8 mouse cellular contexts compared by ENCODE assay signal in the genomic region with DNA sequence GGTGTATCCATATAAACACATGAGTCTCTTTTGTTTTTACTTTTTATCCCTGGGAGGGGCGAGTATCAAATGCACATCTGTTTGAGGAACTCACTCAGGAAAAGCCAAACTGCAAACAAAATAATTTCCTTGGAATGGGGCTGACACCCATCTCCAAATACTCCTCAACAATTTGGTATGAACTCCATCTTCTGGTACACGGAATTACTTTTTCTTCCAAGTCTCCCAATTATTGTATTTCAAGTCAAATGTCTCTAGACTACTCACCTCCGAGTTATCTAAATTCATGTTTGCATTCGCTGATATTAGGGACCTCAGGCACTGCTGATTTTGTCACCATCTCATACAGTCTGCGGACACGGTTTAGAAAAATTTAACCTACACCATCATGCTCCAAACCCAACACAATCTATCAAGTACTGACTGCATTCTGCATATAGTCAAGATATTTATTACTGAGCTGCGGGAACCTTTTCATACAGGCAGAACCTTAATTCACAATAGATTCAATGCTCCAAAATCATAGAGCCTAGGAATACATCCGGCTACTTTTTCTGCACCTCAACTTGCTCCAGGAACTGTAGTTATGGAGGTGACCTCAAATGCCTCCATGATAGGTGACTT. TPM values are rescaled to one million over a fixed set of nuclear protein-coding genes. Genes with fewer than 3 reads are reported as not detected.
A peak's percentile ranks its signal among the peaks of the same experiment; 100 is the strongest.
DNase-seq lines count a peak whose midpoint lies in the region; ATAC-seq lines count a peak whose summit lies in the region.

No protein-coding gene starts in this region.

- WGBS in kidney, embryonic 16.5 days: 20% methylated on average over 8 of the region's 8 CpGs
- 28% methylated on average over 8 of the region's 8 CpGs for WGBS in hindbrain, embryonic 15.5 days
- WGBS in midbrain, embryonic 16.5 days: 31% methylated on average over 8 of the region's 8 CpGs

- no peaks in the 10 kb centered on the region for H3K9me3 ChIP-seq in kidney, embryonic 16.5 days (ENCODE audit: low read length)
- no peaks in the 10 kb centered on the region for H3K9me3 ChIP-seq in hindbrain, embryonic 15.5 days
- no peaks in the 10 kb centered on the region for H3K9me3 ChIP-seq in midbrain, embryonic 16.5 days (replicated peaks; ENCODE audit: control insufficient read depth, low read length, poor library complexity, severe bottlenecking)

- peak overlapping the region; percentile 94 for H3K27ac ChIP-seq in kidney, embryonic 16.5 days (ENCODE audit: low read length)
- H3K27ac ChIP-seq in hindbrain, embryonic 15.5 days (replicated peaks): peak overlapping the region; percentile 100
- H3K27ac ChIP-seq in midbrain, embryonic 16.5 days (ENCODE audit: low read length): peak overlapping the region; percentile 99

- H3K4me1 ChIP-seq in kidney, embryonic 16.5 days (ENCODE audit: insufficient read depth, low read length): peaks cover 15% of the 10 kb centered on the region
- H3K4me1 ChIP-seq in hindbrain, embryonic 15.5 days (replicated peaks): peaks cover 25% of the 10 kb centered on the region
- peaks cover 23% of the 10 kb centered on the region for H3K4me1 ChIP-seq in midbrain, embryonic 16.5 days (ENCODE audit: control insufficient read depth, insufficient read depth, low read length)

- peak overlapping the region; percentile 81 for H3K4me2 ChIP-seq in kidney, embryonic 16.5 days (replicated peaks; ENCODE audit: low read depth, low read length)
- peak overlapping the region; percentile 66 for H3K4me2 ChIP-seq in hindbrain, embryonic 15.5 days
- peak overlapping the region; percentile 55 for H3K4me2 ChIP-seq in midbrain, embryonic 16.5 days (ENCODE audit: low read length)

- ATAC-seq in kidney, embryonic 16.5 days (ENCODE audit: low FRiP score, low TSS enrichment): no peak
- no peak for ATAC-seq in hindbrain, embryonic 15.5 days (ENCODE audit: low FRiP score, low read depth)
- ATAC-seq in midbrain, embryonic 16.5 days: no peak
- no peak for ATAC-seq in CD4-positive, CD25-positive, alpha-beta regulatory T cell, adult 4 months

- no peaks in the 10 kb centered on the region for H3K36me3 ChIP-seq in kidney, embryonic 16.5 days (ENCODE audit: insufficient read depth, low read length)
- H3K36me3 ChIP-seq in hindbrain, embryonic 15.5 days: no peaks in the 10 kb centered on the region
- H3K36me3 ChIP-seq in midbrain, embryonic 16.5 days (ENCODE audit: control insufficient read depth, insufficient read depth, low read length): no peaks in the 10 kb centered on the region

- no peaks in the 10 kb centered on the region for H3K27me3 ChIP-seq in kidney, embryonic 16.5 days (ENCODE audit: insufficient read depth, low read length)
- no peaks in the 10 kb centered on the region for H3K27me3 ChIP-seq in hindbrain, embryonic 15.5 days
- H3K27me3 ChIP-seq in midbrain, embryonic 16.5 days (ENCODE audit: control insufficient read depth, insufficient read depth, low read depth, low read length): no peaks in the 10 kb centered on the region

- DNase-seq in kidney, adult 9 months: no peak
- DNase-seq in c-Kit-negative CD71-positive TER-119-positive erythroid progenitor cells, embryonic 14.5 days (ENCODE audit: low read depth, low spot score): peak; percentile 33
- DNase-seq in urinary bladder, adult 2 months (ENCODE audit: low spot score): no peak
- DNase-seq in gastrocnemius, adult 8-10 months (ENCODE audit: low spot score in 2 of 2): no peak

- peak overlapping the region; percentile 74 for H3K4me3 ChIP-seq in kidney, embryonic 16.5 days (ENCODE audit: low read length)
- H3K4me3 ChIP-seq in hindbrain, embryonic 15.5 days: peak overlapping the region; percentile 73
- peak overlapping the region; percentile 77 for H3K4me3 ChIP-seq in midbrain, embryonic 16.5 days (ENCODE audit: low read depth, low read length)

- peak overlapping the region; percentile 89 for H3K9ac ChIP-seq in kidney, embryonic 16.5 days (replicated peaks; ENCODE audit: low read length)
- peak overlapping the region; percentile 66 for H3K9ac ChIP-seq in hindbrain, embryonic 15.5 days
- peak overlapping the region; percentile 85 for H3K9ac ChIP-seq in midbrain, embryonic 16.5 days (ENCODE audit: low read depth, low read length)

RNA-seq across cellular contexts. Expression of a gene that starts 1.4 kb away (rescaled TPM):
- 70.2 and 74.5 TPM in 2 replicates for polyA plus RNA-seq in kidney, embryonic 16.5 days (2015; fragmentation: Nextera tagmentation; extraction: Ambion mirVana)
- polyA plus RNA-seq in hindbrain, embryonic 15.5 days (2015; fragmentation: Nextera tagmentation; extraction: Ambion mirVana): 64.6 and 66.8 TPM in 2 replicates
- 68.8 and 74.3 TPM in 2 replicates for polyA plus RNA-seq in midbrain, embryonic 16.5 days (2015; fragmentation: Nextera tagmentation; extraction: Ambion mirVana)
- 27.1 and 33.8 TPM in 2 replicates for polyA plus RNA-seq in urinary bladder, adult 2 months (2012; rRNA removed)
- polyA plus RNA-seq in CD4-positive, CD25-positive, alpha-beta regulatory T cell, adult 4 months (2017; shearing (Covaris generic)): 10 to 100 TPM; 81.2 to 89.1 TPM
- 10 to 100 TPM; 29.1 to 33.4 (median 31.5) TPM for total RNA-seq in gastrocnemius, adult 8-10 months (2022)

RNA-seq across cellular contexts. Expression of a gene that starts 15.6 kb away (rescaled TPM):
- 524 and 536 TPM in 2 replicates for polyA plus RNA-seq in kidney, embryonic 16.5 days (2015; fragmentation: Nextera tagmentation; extraction: Ambion mirVana)
- 344 and 347 TPM in 2 replicates for polyA plus RNA-seq in hindbrain, embryonic 15.5 days (2015; fragmentation: Nextera tagmentation; extraction: Ambion mirVana)
- polyA plus RNA-seq in midbrain, embryonic 16.5 days (2015; fragmentation: Nextera tagmentation; extraction: Ambion mirVana): 336 and 353 TPM in 2 replicates
- 217 and 252 TPM in 2 replicates for polyA plus RNA-seq in urinary bladder, adult 2 months (2012; rRNA removed)
- polyA plus RNA-seq in CD4-positive, CD25-positive, alpha-beta regulatory T cell, adult 4 months (2017; shearing (Covaris generic)): 100 to 1,000 TPM; 305 to 362 TPM
- 100 to 1,000 TPM; 303 to 346 (median 323) TPM for total RNA-seq in gastrocnemius, adult 8-10 months (2022)
